Mouse (Mus musculus) erythroblast, embryonic 14.5 days (primary cell): ENCODE measurements at regions not wholly inside any gene's neighbourhood (a gene's known extent, or its start where the extent isn't known, plus 50 kb on each side); places are given as distances from the start of the nearest gene placed in this dataset.

Experiments used
- GATA1 ChIP-seq: IDR thresholded peaks from 2 replicates; pipeline ENCODE4 v1.6.1; 2012; ENCODE audit warnings: low read length, inconsistent platforms, mixed read lengths
- TAL1 ChIP-seq: IDR thresholded peaks from 3 replicates; pipeline ENCODE4 v1.6.1; 2012; ENCODE audit warnings: low read length, inconsistent platforms, mixed read lengths

- TF ChIP-seq GATA1 (no peak), TAL1 (no peak)
Observed at GRCm38 (mm10) chr10:84147305-84147984, 293.0 kb downstream of the Nuak1 start.
